Mouse (Mus musculus) hindbrain, postnatal 0 days (tissue): ENCODE measurements around the gene Herc1. TPM values are rescaled to one million over a fixed set of nuclear protein-coding genes. Genes with fewer than 3 reads are reported as not detected.

Experiments
- ATAC-seq: fragments of 200-750 bp; cut with Nextera tagmentation; 2 replicates; pipeline ENCODE4 v1.8.0; 2017; ENCODE audit warnings: mild to moderate bottlenecking, moderate TSS enrichment, moderate library complexity
- DNase-seq: peaks from one replicate; pipeline ENCODE4 v3.0.0-alpha.2; 2015; ENCODE audit warnings: low spot score
- H3K27ac ChIP-seq: fragments of 300-500 bp; sonication (generic); 2 replicates; pipeline ENCODE4 v1.5.1; 2014; ENCODE audit warnings: mild to moderate bottlenecking
- H3K27me3 ChIP-seq: fragments of 300-500 bp; sonication (generic); 2 replicates; pipeline ENCODE4 v1.6.1; 2014; ENCODE audit warnings: low read length, mixed read lengths; ENCODE audit not compliant: insufficient read depth
- H3K36me3 ChIP-seq: fragments of 300-500 bp; sonication (generic); 2 replicates; pipeline ENCODE4 v1.6.1; 2014; ENCODE audit warnings: low read length, mixed read lengths; ENCODE audit not compliant: insufficient read depth
- H3K4me1 ChIP-seq: fragments of 300-500 bp; sonication (generic); 2 replicates; pipeline ENCODE4 v1.6.1; 2014; ENCODE audit warnings: antibody characterized with exemption, low read length, mixed read lengths; ENCODE audit not compliant: insufficient read depth
- H3K4me2 ChIP-seq: fragments of 300-500 bp; sonication (generic); 2 replicates; pipeline ENCODE4 v1.6.1; 2014; ENCODE audit warnings: low read depth, mild to moderate bottlenecking, low read length, moderate library complexity, mixed read lengths
- H3K4me3 ChIP-seq: fragments of 300-500 bp; sonication (generic); 2 replicates; pipeline ENCODE4 v1.5.1; 2014; ENCODE audit warnings: low read length
- H3K9ac ChIP-seq: fragments of 300-500 bp; sonication (generic); replicated peaks from 2 replicates; pipeline ENCODE4 v1.6.1; 2014; ENCODE audit warnings: mild to moderate bottlenecking, low read length, moderate library complexity, mixed read lengths
- H3K9me3 ChIP-seq: fragments of 300-500 bp; sonication (generic); 2 replicates; pipeline ENCODE4 v1.6.1; 2016; ENCODE audit warnings: low read length, mixed read lengths
- CTCF ChIP-seq: IDR thresholded peaks from 2 replicates; pipeline ENCODE4 v1.5.1; 2016; ENCODE audit warnings: antibody characterized with exemption, control low read depth, low read depth
- WGBS: fragments of 180-500 bp; shearing (Covaris S2); extraction: QIAGEN DNeasy Blood & Tissue Kit; methylation state at CpG from one replicate; pipeline ENCODE4 v1.1.7; 2014; 5-methylcytosine and 5-hydroxymethylcytosine counted together
- polyA plus RNA-seq: library from polyadenylated mRNA; unstranded; fragments of >200 nt; fragmentation: Nextera tagmentation; extraction: Ambion mirVana; gene quantifications from 2 replicates; pipeline ENCODE4 v1.2.1, GENCODE M21; 2015
- total RNA-seq: library from RNA; depleted of rRNA; stranded (reverse); fragments of >200 nt; gene quantifications from 2 replicates; pipeline ENCODE4 v1.2.3, GENCODE M21; 2014

Herc1 gene
- total and polyA plus RNA-seq, 2 experiments from 2014 or later, result 30.7 to 104 TPM

DNA sequence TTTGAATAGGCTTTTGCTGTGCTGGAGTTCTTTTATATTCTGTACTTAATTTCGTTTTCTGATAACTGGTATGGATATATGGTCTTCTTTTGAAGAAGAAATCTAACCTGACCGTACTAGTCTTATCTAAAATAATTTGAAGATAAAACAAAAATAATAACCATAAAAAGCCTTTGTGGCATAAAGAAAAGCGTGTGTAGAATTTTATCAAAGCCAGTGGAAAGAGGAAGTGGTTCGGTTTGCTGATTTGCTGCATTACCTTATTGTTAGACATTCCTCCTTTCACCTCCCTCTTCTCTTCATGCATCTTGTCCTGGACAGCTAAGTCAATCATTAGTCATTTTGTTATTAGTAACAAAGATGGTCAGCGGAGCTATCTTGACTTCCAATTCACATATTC is 43.1 kb downstream of the Herc1 start:
- Histone ChIP-seq H3K4me3 (no peak overlapping the region), H3K27ac (no peak overlapping the region), H3K4me2 (no peak overlapping the region), H3K9me3 (no peaks in the 10 kb centered on the region), H3K36me3 (peaks cover 16% of the 10 kb centered on the region; the same call in 1 of the 2 replicates), H3K27me3 (no peaks in the 10 kb centered on the region), H3K9ac (no peak overlapping the region), H3K4me1 (no peaks in the 10 kb centered on the region)
- no peak for ATAC-seq
- no peak for TF ChIP-seq CTCF
- 89% methylated on average over 5 of the region's 5 CpGs for WGBS
- DNase-seq, result no peak

DNA sequence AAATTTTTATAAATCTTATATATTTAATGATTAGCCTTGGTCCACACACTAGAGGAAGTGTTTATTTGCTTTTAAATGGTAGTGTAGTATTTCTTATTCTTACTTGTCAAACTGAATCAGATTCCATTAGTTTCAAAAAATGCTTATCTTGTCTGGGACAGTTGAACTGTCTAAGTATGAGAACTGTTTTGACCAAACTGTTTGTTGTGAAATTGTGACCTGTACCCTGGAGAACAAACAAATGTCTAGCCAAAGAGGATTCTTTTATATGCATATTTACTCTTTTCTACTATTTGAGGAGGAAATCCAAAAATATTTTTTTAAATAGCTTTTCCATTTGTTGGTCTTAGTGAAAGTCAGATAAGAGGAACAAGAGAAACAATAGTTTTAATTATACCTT is 73.2 kb downstream of the Herc1 start:
- Histone ChIP-seq H3K9me3 (no peaks in the 10 kb centered on the region), H3K9ac (no peak overlapping the region), H3K27ac (no peak overlapping the region), H3K4me2 (no peak overlapping the region), H3K4me3 (no peak overlapping the region), H3K4me1 (no peaks in the 10 kb centered on the region), H3K27me3 (no peaks in the 10 kb centered on the region), H3K36me3 (peaks cover 6% of the 10 kb centered on the region)
- no peak for ATAC-seq
- no peak for DNase-seq
- no peak for TF ChIP-seq CTCF

DNA sequence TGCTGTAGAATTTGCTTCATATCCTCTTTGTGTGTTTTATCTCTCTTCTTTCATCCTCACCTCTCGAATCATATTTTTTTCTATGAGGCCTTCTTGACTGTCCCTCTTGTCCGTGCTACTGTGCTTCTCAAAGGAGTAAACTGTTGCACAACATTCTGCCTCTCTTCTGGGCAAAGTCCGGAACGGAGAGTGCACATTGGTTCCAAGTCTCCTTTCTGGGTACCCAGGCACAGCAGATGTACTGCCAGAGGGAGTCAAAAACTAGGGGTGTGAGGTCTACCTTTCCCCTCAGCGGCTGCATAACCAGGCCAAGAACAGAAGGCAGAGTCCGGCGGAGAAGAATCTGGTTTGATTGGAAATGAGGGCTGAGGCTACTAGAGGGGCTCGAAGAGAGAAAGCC is 89.8 kb downstream of the Herc1 start:
- DNase-seq (no peak), ATAC-seq (no peak)
- no peak for TF ChIP-seq CTCF
- Histone ChIP-seq H3K4me1 (no peaks in the 10 kb centered on the region), H3K4me3 (no peak overlapping the region), H3K9me3 (no peaks in the 10 kb centered on the region), H3K36me3 (peaks cover 18% of the 10 kb centered on the region), H3K9ac (no peak overlapping the region), H3K27me3 (no peaks in the 10 kb centered on the region), H3K4me2 (no peak overlapping the region), H3K27ac (no peak overlapping the region)
- WGBS, result 97% methylated on average over 8 of the region's 8 CpGs

- H3K4me3 ChIP-seq, result no peak overlapping the region
- DNase-seq (no peak), ATAC-seq (no peak)
- H3K4me1 ChIP-seq, result no peaks in the 10 kb centered on the region
- no peak overlapping the region for H3K27ac ChIP-seq
- WGBS, result 77% methylated on average over 5 of the region's 5 CpGs
- no peak overlapping the region for H3K9ac ChIP-seq
- H3K36me3 ChIP-seq, result peaks cover 20% of the 10 kb centered on the region
- no peak for TF ChIP-seq CTCF
- no peak overlapping the region for H3K4me2 ChIP-seq
- no peaks in the 10 kb centered on the region for H3K9me3 ChIP-seq
- no peaks in the 10 kb centered on the region for H3K27me3 ChIP-seq
These were observed 98.0 kb downstream of the Herc1 start for GRCm38 (mm10) chr9:66448253-66448652.

DNA sequence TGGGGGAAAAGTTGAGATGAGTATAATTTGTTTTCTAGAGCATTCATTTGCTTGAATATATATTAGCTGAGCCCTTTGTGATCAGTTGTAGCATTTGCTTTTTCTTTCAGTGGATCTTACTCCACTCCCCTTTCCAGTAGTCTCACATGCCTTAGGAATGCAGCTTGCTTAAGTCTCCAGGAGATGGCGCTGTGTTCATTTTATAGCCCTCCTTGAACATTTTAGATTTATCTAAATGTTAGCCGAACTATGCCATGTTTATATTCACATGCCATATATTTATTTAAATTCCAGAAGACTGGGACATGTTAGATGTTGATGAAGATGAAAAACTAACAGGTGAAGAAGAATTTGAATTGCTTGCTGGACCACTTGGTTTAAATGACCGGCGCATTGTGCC is 114.8 kb downstream of the Herc1 start:
- no peak for ATAC-seq
- TF ChIP-seq CTCF, result peak; percentile 73
- Histone ChIP-seq H3K9ac (no peak overlapping the region), H3K36me3 (peaks cover 30% of the 10 kb centered on the region), H3K27ac (no peak overlapping the region), H3K4me3 (no peak overlapping the region), H3K4me1 (no peaks in the 10 kb centered on the region), H3K4me2 (no peak overlapping the region), H3K27me3 (no peaks in the 10 kb centered on the region), H3K9me3 (no peaks in the 10 kb centered on the region)
- DNase-seq, result peak; percentile 78
- 58% methylated on average over 4 of the region's 4 CpGs for WGBS

- no peak for DNase-seq
- WGBS, result 85% methylated on average over 2 of the region's 2 CpGs
- Histone ChIP-seq H3K9me3 (no peaks in the 10 kb centered on the region), H3K36me3 (peaks cover 32% of the 10 kb centered on the region), H3K9ac (no peak overlapping the region), H3K4me1 (no peaks in the 10 kb centered on the region), H3K27me3 (no peaks in the 10 kb centered on the region), H3K4me3 (no peak overlapping the region), H3K27ac (no peak overlapping the region), H3K4me2 (no peak overlapping the region)
- no peak for ATAC-seq
- no peak for TF ChIP-seq CTCF
These were observed 127.5 kb downstream of the Herc1 start for GRCm38 (mm10) chr9:66477785-66478184.

DNA sequence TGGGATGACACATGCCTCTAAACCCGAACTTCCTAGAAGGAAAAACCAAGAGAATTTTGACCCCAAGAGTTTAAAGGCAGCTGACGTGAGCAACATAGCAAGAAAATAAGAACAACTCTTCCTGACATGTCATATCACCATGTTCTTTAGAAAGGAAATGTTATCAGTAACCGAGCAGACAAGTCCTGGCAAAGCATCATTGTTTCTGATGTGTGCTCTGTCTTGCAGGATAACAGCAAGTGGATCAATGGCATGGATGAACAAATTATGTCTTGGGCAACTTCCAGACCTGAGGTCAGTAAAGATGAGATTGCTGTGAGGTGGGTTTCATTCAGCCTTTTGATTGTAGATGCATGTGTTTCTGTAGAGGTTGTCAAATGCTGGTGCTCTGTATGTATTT is 133.2 kb downstream of the Herc1 start:
- DNase-seq, result no peak
- no peaks in the 10 kb centered on the region for H3K27me3 ChIP-seq
- H3K4me1 ChIP-seq, result no peaks in the 10 kb centered on the region
- 92% methylated on average over 3 of the region's 3 CpGs for WGBS
- no peak overlapping the region for H3K27ac ChIP-seq
- TF ChIP-seq CTCF, result no peak
- no peaks in the 10 kb centered on the region for H3K9me3 ChIP-seq
- H3K36me3 ChIP-seq, result peaks cover 48% of the 10 kb centered on the region
- no peak for ATAC-seq
- H3K4me3 ChIP-seq, result no peak overlapping the region
- no peak overlapping the region for H3K4me2 ChIP-seq
- no peak overlapping the region for H3K9ac ChIP-seq
